Mouse (Mus musculus) liver, adult 2 months (tissue): ENCODE measurements around the gene Tmem223. TPM values are rescaled to one million over a fixed set of nuclear protein-coding genes. Genes with fewer than 3 reads are reported as not detected.

Source experiments
- DNase-seq: peaks from one replicate; pipeline ENCODE4 v3.0.0-alpha.2; 2011; ENCODE audit warnings: low read depth, low spot score; ENCODE audit errors: extremely low read depth
- H3K27ac ChIP-seq: fragments of 200-500 bp; replicated peaks from 2 replicates; pipeline ENCODE4 v1.5.1; 2012; ENCODE audit warnings: low read depth, mild to moderate bottlenecking, control low read depth, inconsistent platforms, low read length; ENCODE audit not compliant: insufficient read depth
- H3K27me3 ChIP-seq: fragments of 200-500 bp; 2 replicates; pipeline ENCODE4 v1.6.1; 2012; ENCODE audit warnings: mild to moderate bottlenecking, moderate library complexity, low read length, inconsistent platforms; ENCODE audit not compliant: control insufficient read depth, insufficient read depth
- H3K36me3 ChIP-seq: fragments of 200-500 bp; 2 replicates; pipeline ENCODE4 v1.6.1; 2012; ENCODE audit warnings: low read length, inconsistent platforms; ENCODE audit not compliant: control insufficient read depth, insufficient read depth
- H3K4me1 ChIP-seq: fragments of 200-500 bp; 2 replicates; pipeline ENCODE4 v1.6.1; 2011; ENCODE audit warnings: low read length; ENCODE audit not compliant: control insufficient read depth, insufficient read depth
- H3K4me3 ChIP-seq: fragments of 200-500 bp; 2 replicates; pipeline ENCODE4 v1.5.1; 2011; ENCODE audit warnings: low read depth, mild to moderate bottlenecking, control low read depth, low read length, moderate library complexity; ENCODE audit not compliant: insufficient read depth
- H3K79me2 ChIP-seq: fragments of 200-500 bp; 2 replicates; pipeline ENCODE4 v1.6.1; 2012; ENCODE audit warnings: inconsistent platforms, mild to moderate bottlenecking, low read length, moderate library complexity; ENCODE audit not compliant: control insufficient read depth, insufficient read depth
- H3K9ac ChIP-seq: fragments of 200-500 bp; 2 replicates; pipeline ENCODE4 v1.6.1; 2012; ENCODE audit warnings: low read depth, mild to moderate bottlenecking, control low read depth, inconsistent platforms, low read length
- CTCF ChIP-seq: fragments of 200-500 bp; IDR thresholded peaks from 2 replicates; pipeline ENCODE4 v1.5.1; 2011; ENCODE audit warnings: low read depth, low read length, control low read depth
- POLR2A ChIP-seq: fragments of 200-500 bp; IDR thresholded peaks from 2 replicates; pipeline ENCODE4 v1.6.1; 2011; ENCODE audit warnings: low read length, control low read depth; ENCODE audit not compliant: insufficient read depth; ENCODE audit errors: extremely low read depth
- WGBS: fragments of 180-500 bp; shearing (Covaris S2); methylation state at CpG from one replicate; pipeline ENCODE4 v1.1.7; 2018; 5-methylcytosine and 5-hydroxymethylcytosine counted together
- polyA plus RNA-seq: library from polyadenylated mRNA; depleted of rRNA; stranded (reverse); fragments of >200 nt; gene quantifications from 2 replicates; pipeline ENCODE4 v1.2.3, GENCODE M21; 2012; rRNA removed
- total RNA-seq: library from RNA; depleted of rRNA; stranded (reverse); fragments of >200 nt; gene quantifications from 2 replicates; pipeline ENCODE4 v1.2.3, GENCODE M21; 2014; rRNA removed

Gene Tmem223
- total and polyA plus RNA-seq, 2 experiments, result 66.9 to 122 TPM

DNA sequence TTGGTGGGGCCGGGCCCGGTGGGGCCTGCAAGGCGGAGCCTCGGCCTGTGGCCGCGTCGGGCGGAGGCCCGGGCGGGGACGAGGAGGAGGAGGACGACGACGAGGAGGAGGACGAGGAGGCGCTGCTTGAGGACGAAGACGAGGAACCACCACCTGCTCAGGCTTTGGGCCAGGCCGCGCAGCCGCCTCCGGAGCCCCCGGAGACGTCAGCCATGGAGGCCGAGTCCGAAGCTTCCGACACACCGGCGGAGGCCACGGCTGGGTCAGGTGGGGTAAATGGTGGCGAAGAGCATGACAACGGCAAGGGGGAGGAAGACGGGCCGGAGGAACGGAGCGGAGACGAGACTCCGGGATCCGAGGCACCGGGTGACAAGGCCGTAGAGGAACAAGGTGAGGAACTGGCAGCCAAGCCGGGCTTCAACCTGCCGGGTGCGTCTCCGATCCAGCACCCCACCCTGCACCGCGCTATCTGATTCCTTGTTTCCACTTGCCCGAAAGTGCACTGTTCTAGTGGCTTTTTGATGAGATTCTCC lies 49.7 kb downstream of the Tmem223 start:
- H3K79me2 ChIP-seq, result peaks cover 10% of the 10 kb centered on the region; the same call in 1 of the 2 replicates
- peak overlapping the region; percentile 84 for H3K27ac ChIP-seq
- TF ChIP-seq CTCF (no peak), POLR2A (no peak)
- WGBS, result under 1% methylated on average over 48 of the region's 48 CpGs
- H3K27me3 ChIP-seq, result no peaks in the 10 kb centered on the region
- H3K36me3 ChIP-seq, result peaks cover 28% of the 10 kb centered on the region
- peak overlapping the region; percentile 93 for H3K9ac ChIP-seq
- peak overlapping the region; percentile 76 for H3K4me3 ChIP-seq
- DNase-seq, result peak; percentile 37
- H3K4me1 ChIP-seq, result peaks cover 18% of the 10 kb centered on the region

DNA sequence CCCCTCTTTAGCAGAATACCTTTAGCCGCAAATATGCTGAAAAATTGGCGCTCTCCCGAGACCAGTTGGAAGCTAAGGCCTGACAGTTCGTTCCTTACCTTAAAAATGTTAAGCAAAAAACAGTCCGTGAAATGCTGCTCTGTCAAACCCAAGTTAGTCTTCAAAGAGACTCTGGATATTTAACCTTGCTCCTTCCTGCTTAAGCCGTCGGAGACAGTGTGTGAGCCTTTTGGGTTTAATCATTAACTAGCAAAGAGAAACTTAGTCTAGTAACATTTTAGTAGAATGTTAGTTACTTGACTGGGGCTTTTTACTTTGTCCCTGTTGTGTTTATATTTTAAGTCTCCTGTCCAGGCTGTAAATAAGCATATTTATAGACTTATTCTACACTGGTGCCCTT lies 50.4 kb downstream of the Tmem223 start:
- WGBS, result under 1% methylated on average over 7 of the region's 7 CpGs
- peak overlapping the region; percentile 76 for H3K4me3 ChIP-seq
- peaks cover 34% of the 10 kb centered on the region for H3K36me3 ChIP-seq
- peak overlapping the region; percentile 93 for H3K9ac ChIP-seq
- DNase-seq, result peak; percentile 82
- H3K4me1 ChIP-seq, result peaks cover 18% of the 10 kb centered on the region
- no peak for TF ChIP-seq CTCF
- no peak for TF ChIP-seq POLR2A
- H3K79me2 ChIP-seq, result peaks cover 8% of the 10 kb centered on the region; the same call in 1 of the 2 replicates
- peak overlapping the region; percentile 84 for H3K27ac ChIP-seq
- H3K27me3 ChIP-seq, result no peaks in the 10 kb centered on the region

Other genes starting within 250 kb of the Tmem223 start
Only the 30 nearest of the 33 such genes appear.
- not detected in 2 replicates for gene Slc22a8, start 179.7 kb upstream of the Tmem223 start, total RNA-seq
- 0.02 TPM in 1 of 2 replicates, not detected in the other for gene Slc22a8, start 179.7 kb upstream of the Tmem223 start, polyA plus RNA-seq
- not detected in 2 replicates for gene Slc22a6, start 153.0 kb upstream of the Tmem223 start, total RNA-seq
- gene Slc22a6, start 153.0 kb upstream of the Tmem223 start, polyA plus RNA-seq, result 0.02 TPM in 1 of 2 replicates, not detected in the other
- 0.07 and 0.46 TPM in 2 replicates for gene Chrm1, start 107.2 kb upstream of the Tmem223 start, total RNA-seq
- 0.36 and 0.50 TPM in 2 replicates for gene Chrm1, start 107.2 kb upstream of the Tmem223 start, polyA plus RNA-seq
- gene Slc3a2, start 47.6 kb upstream of the Tmem223 start, total RNA-seq, result 30.2 and 37.6 TPM in 2 replicates
- gene Slc3a2, start 47.6 kb upstream of the Tmem223 start, polyA plus RNA-seq, result 62.9 and 71.6 TPM in 2 replicates
- gene Wdr74, start 35.2 kb upstream of the Tmem223 start, total RNA-seq, result 12.5 and 16.6 TPM in 2 replicates
- 23.8 and 28.9 TPM in 2 replicates for gene Wdr74, start 35.2 kb upstream of the Tmem223 start, polyA plus RNA-seq
- gene 1700092M07Rik, start 30.3 kb upstream of the Tmem223 start, total RNA-seq, result 0.83 TPM in 1 of 2 replicates, not detected in the other
- not detected in 2 replicates for gene 1700092M07Rik, start 30.3 kb upstream of the Tmem223 start, polyA plus RNA-seq
- gene Stx5a, start 29.6 kb upstream of the Tmem223 start, total RNA-seq, result 43.5 and 46.8 TPM in 2 replicates
- gene Stx5a, start 29.6 kb upstream of the Tmem223 start, polyA plus RNA-seq, result 42.0 and 62.1 TPM in 2 replicates
- gene Nxf1, start 13.9 kb upstream of the Tmem223 start, total RNA-seq, result 16.2 and 22.3 TPM in 2 replicates
- gene Nxf1, start 13.9 kb upstream of the Tmem223 start, polyA plus RNA-seq, result 27.3 and 43.1 TPM in 2 replicates
- 28.4 and 29.8 TPM in 2 replicates for gene Tmem179b, start 3.5 kb downstream of the Tmem223 start, total RNA-seq
- gene Tmem179b, start 3.5 kb downstream of the Tmem223 start, polyA plus RNA-seq, result 68.8 and 85.1 TPM in 2 replicates
- gene Taf6l, start 15.4 kb downstream of the Tmem223 start, total RNA-seq, result 4.7 and 5.2 TPM in 2 replicates
- 5.1 and 5.3 TPM in 2 replicates for gene Taf6l, start 15.4 kb downstream of the Tmem223 start, polyA plus RNA-seq
- gene Polr2g, start 27.6 kb downstream of the Tmem223 start, total RNA-seq, result 25.2 and 26.6 TPM in 2 replicates
- gene Polr2g, start 27.6 kb downstream of the Tmem223 start, polyA plus RNA-seq, result 12.9 and 13.2 TPM in 2 replicates
- 0.20 and 0.37 TPM in 2 replicates for gene Zbtb3, start 31.6 kb downstream of the Tmem223 start, total RNA-seq
- 0.31 and 0.43 TPM in 2 replicates for gene Zbtb3, start 31.6 kb downstream of the Tmem223 start, polyA plus RNA-seq
- 15.6 and 18.5 TPM in 2 replicates for gene Ttc9c, start 48.3 kb downstream of the Tmem223 start, total RNA-seq
- 8.1 and 8.3 TPM in 2 replicates for gene Ttc9c, start 48.3 kb downstream of the Tmem223 start, polyA plus RNA-seq
- gene Hnrnpul2, start 49.0 kb downstream of the Tmem223 start, total RNA-seq, result 19.5 and 19.6 TPM in 2 replicates
- gene Hnrnpul2, start 49.0 kb downstream of the Tmem223 start, polyA plus RNA-seq, result 11.2 and 11.6 TPM in 2 replicates
- 6.1 and 8.2 TPM in 2 replicates for gene AC129217.1, start 58.8 kb downstream of the Tmem223 start, total RNA-seq
- 1.7 TPM in 1 of 2 replicates, not detected in the other for gene AC129217.1, start 58.8 kb downstream of the Tmem223 start, polyA plus RNA-seq
- 27.7 and 30.5 TPM in 2 replicates for gene Bscl2, start 66.5 kb downstream of the Tmem223 start, total RNA-seq
- gene Bscl2, start 66.5 kb downstream of the Tmem223 start, polyA plus RNA-seq, result 131 and 137 TPM in 2 replicates
- gene Gng3, start 68.2 kb downstream of the Tmem223 start, total RNA-seq, result not detected in 2 replicates
- gene Gng3, start 68.2 kb downstream of the Tmem223 start, polyA plus RNA-seq, result 0.05 TPM in 1 of 2 replicates, not detected in the other
- gene Lrrn4cl, start 79.8 kb downstream of the Tmem223 start, total RNA-seq, result 0.07 and 0.09 TPM in 2 replicates
- 0.06 and 0.07 TPM in 2 replicates for gene Lrrn4cl, start 79.8 kb downstream of the Tmem223 start, polyA plus RNA-seq
- 82.7 and 88.4 TPM in 2 replicates for gene Ubxn1, start 100.5 kb downstream of the Tmem223 start, total RNA-seq
- 128 and 133 TPM in 2 replicates for gene Ubxn1, start 100.5 kb downstream of the Tmem223 start, polyA plus RNA-seq
- gene Uqcc3, start 109.9 kb downstream of the Tmem223 start, total RNA-seq, result 21.3 and 27.7 TPM in 2 replicates
- gene Uqcc3, start 109.9 kb downstream of the Tmem223 start, polyA plus RNA-seq, result 32.6 and 38.8 TPM in 2 replicates
- gene Lbhd1, start 112.7 kb downstream of the Tmem223 start, total RNA-seq, result 2.5 and 3.4 TPM in 2 replicates
- 1.2 and 1.3 TPM in 2 replicates for gene Lbhd1, start 112.7 kb downstream of the Tmem223 start, polyA plus RNA-seq
- not detected in 2 replicates for gene Gm49403, start 112.9 kb downstream of the Tmem223 start, total RNA-seq
- not detected in 2 replicates for gene Gm49403, start 112.9 kb downstream of the Tmem223 start, polyA plus RNA-seq
- gene 1810009A15Rik, start 117.9 kb downstream of the Tmem223 start, total RNA-seq, result 23.5 and 34.0 TPM in 2 replicates
- 10.8 and 13.6 TPM in 2 replicates for gene 1810009A15Rik, start 117.9 kb downstream of the Tmem223 start, polyA plus RNA-seq
- 3.4 TPM in 1 of 2 replicates, not detected in the other for gene Gm49416, start 117.9 kb downstream of the Tmem223 start, total RNA-seq
- gene Gm49416, start 117.9 kb downstream of the Tmem223 start, polyA plus RNA-seq, result 1.1 TPM in 1 of 2 replicates, not detected in the other
- gene Ints5, start 122.0 kb downstream of the Tmem223 start, total RNA-seq, result 3.8 and 5.6 TPM in 2 replicates
- 13.2 and 15.9 TPM in 2 replicates for gene Ints5, start 122.0 kb downstream of the Tmem223 start, polyA plus RNA-seq
- gene Ganab, start 127.1 kb downstream of the Tmem223 start, total RNA-seq, result 111 and 132 TPM in 2 replicates
- 127 and 140 TPM in 2 replicates for gene Ganab, start 127.1 kb downstream of the Tmem223 start, polyA plus RNA-seq
- gene B3gat3, start 149.4 kb downstream of the Tmem223 start, total RNA-seq, result 16.8 and 22.6 TPM in 2 replicates
- gene B3gat3, start 149.4 kb downstream of the Tmem223 start, polyA plus RNA-seq, result 88.7 and 101 TPM in 2 replicates
- 1.7 and 2.3 TPM in 2 replicates for gene Rom1, start 158.4 kb downstream of the Tmem223 start, total RNA-seq
- gene Rom1, start 158.4 kb downstream of the Tmem223 start, polyA plus RNA-seq, result 5.0 and 7.8 TPM in 2 replicates
- 7.4 and 7.9 TPM in 2 replicates for gene Eml3, start 158.6 kb downstream of the Tmem223 start, total RNA-seq
- gene Eml3, start 158.6 kb downstream of the Tmem223 start, polyA plus RNA-seq, result 20.2 and 26.2 TPM in 2 replicates
- 25.6 and 27.1 TPM in 2 replicates for gene Mta2, start 170.9 kb downstream of the Tmem223 start, total RNA-seq
- 11.2 and 12.1 TPM in 2 replicates for gene Mta2, start 170.9 kb downstream of the Tmem223 start, polyA plus RNA-seq